Mouse (Mus musculus): ENCODE measurements at regions not wholly inside any gene's neighbourhood (a gene's known extent, or its start where the extent isn't known, plus 50 kb on each side); places are given as distances from the start of the nearest gene placed in this dataset.

GRCm38 (mm10) chr10:98500315-98500714 is 413.9 kb upstream of the Atp2b1 start:
- Histone ChIP-seq H3K4me1 (ENCODE audit: insufficient read depth, low read depth, low read length) (no peaks in the 10 kb centered on the region; the same call in 1 of the 2 replicates), H3K9me3 (replicated peaks) (no peaks in the 10 kb centered on the region), H3K4me3 (ENCODE audit: low read depth, low read length) (no peak overlapping the region), H3K36me3 (replicated peaks) (no peaks in the 10 kb centered on the region), H3K27me3 (ENCODE audit: insufficient read depth, low read length) (no peaks in the 10 kb centered on the region)
- no peak for ATAC-seq (ENCODE audit: extremely low read depth, insufficient number of reproducible peaks, low FRiP score, poor library complexity, severe bottlenecking)
- no peak for DNase-seq (ENCODE audit: low spot score)
- no peak for TF ChIP-seq GATA2 (IDR thresholded peaks at IDR 0.05; ENCODE audit: borderline replicate concordance, low read depth, low read length)

DNA sequence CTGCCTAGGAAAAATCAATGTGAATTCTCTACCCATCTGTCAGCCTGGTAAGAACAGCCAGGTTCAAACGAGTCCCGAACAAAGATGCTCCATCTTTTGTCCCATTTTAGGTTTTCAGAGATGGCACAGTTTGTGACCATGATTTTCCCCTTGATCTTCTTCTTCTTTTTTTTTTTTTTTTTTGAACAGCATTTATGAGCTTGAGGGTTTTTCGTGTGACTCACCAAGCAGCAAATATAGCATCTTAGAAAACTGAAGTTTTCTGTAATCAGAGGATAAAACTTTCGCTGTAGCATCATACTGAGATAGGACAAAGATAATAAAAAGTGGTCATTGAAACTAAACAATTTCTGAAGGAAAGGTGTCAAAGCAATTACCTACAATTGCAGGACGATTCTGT is 412.6 kb upstream of the Atp2b1 start:
- Histone ChIP-seq H3K4me1 (ENCODE audit: insufficient read depth, low read depth, low read length) (no peaks in the 10 kb centered on the region; the same call in 1 of the 2 replicates), H3K36me3 (replicated peaks) (no peaks in the 10 kb centered on the region), H3K4me3 (ENCODE audit: low read depth, low read length) (no peak overlapping the region), H3K27me3 (ENCODE audit: insufficient read depth, low read length) (0 out of 2 replicates have a peak, but pooled peaks cover 2% of the 10 kb centered on the region), H3K9me3 (replicated peaks) (no peaks in the 10 kb centered on the region)
- no peak for ATAC-seq (ENCODE audit: extremely low read depth, insufficient number of reproducible peaks, low FRiP score, poor library complexity, severe bottlenecking)
- TF ChIP-seq TAL1 (conservative IDR thresholded peaks at IDR 0.05; ENCODE audit: low read depth, low read length) (no peak), GATA1 (IDR thresholded peaks at IDR 0.05; ENCODE audit: borderline replicate concordance, low read length) (no peak), POLR2AphosphoS5 (IDR thresholded peaks at IDR 0.05; ENCODE audit: insufficient replicate concordance, low read depth, low read length) (no peak), CTCF (IDR thresholded peaks at IDR 0.05; ENCODE audit: low read depth, low read length) (no peak), GATA2 (IDR thresholded peaks at IDR 0.05; ENCODE audit: borderline replicate concordance, low read depth, low read length) (no peak)
- DNase-seq (ENCODE audit: low spot score), result no peak

DNA sequence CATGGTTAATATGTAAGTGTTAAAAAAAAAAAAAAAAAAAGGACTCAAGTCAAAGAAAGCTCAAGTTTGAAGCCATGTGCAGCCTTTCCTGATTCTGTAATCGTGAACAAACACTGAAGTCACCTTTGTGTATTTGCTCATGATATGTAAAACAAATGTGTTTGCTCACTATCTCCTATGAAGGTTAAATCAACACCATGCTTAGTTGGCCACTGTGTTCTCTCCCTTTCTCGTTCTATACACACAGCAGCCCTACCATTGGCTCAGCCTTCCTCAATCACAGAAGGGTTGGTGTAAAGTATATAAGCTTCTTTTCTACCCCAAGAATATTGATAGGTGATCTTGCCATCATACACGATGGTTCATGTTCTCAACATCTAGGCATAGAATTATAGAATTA is 409.7 kb upstream of the Atp2b1 start:
- no peak for TF ChIP-seq TAL1 (conservative IDR thresholded peaks at IDR 0.05; ENCODE audit: low read depth, low read length)
- no peak for TF ChIP-seq GATA2 (IDR thresholded peaks at IDR 0.05; ENCODE audit: borderline replicate concordance, low read depth, low read length)
- no peak for TF ChIP-seq POLR2AphosphoS5 (IDR thresholded peaks at IDR 0.05; ENCODE audit: insufficient replicate concordance, low read depth, low read length)
- no peak for TF ChIP-seq GATA1 (IDR thresholded peaks at IDR 0.05; ENCODE audit: borderline replicate concordance, low read length)
- no peak for TF ChIP-seq CTCF (IDR thresholded peaks at IDR 0.05; ENCODE audit: low read depth, low read length)
- ATAC-seq (ENCODE audit: extremely low read depth, insufficient number of reproducible peaks, low FRiP score, poor library complexity, severe bottlenecking) (no peak), DNase-seq (ENCODE audit: low spot score) (no peak)
- H3K36me3 ChIP-seq (replicated peaks), result no peaks in the 10 kb centered on the region
- no peaks in the 10 kb centered on the region; the same call in 1 of the 2 replicates for H3K4me1 ChIP-seq (ENCODE audit: insufficient read depth, low read depth, low read length)
- H3K27me3 ChIP-seq (ENCODE audit: insufficient read depth, low read length), result 0 out of 2 replicates have a peak, but pooled peaks cover 2% of the 10 kb centered on the region
- H3K4me3 ChIP-seq (ENCODE audit: low read depth, low read length), result no peak overlapping the region
- no peaks in the 10 kb centered on the region for H3K9me3 ChIP-seq (replicated peaks)

- TF ChIP-seq GATA1 (IDR thresholded peaks at IDR 0.05; ENCODE audit: borderline replicate concordance, low read length), result no peak
- Histone ChIP-seq H3K27me3 (ENCODE audit: insufficient read depth, low read length) (0 out of 2 replicates have a peak, but pooled peaks cover 2% of the 10 kb centered on the region), H3K36me3 (replicated peaks) (no peaks in the 10 kb centered on the region), H3K4me3 (ENCODE audit: low read depth, low read length) (no peak overlapping the region), H3K4me1 (ENCODE audit: insufficient read depth, low read depth, low read length) (no peaks in the 10 kb centered on the region), H3K9me3 (replicated peaks) (no peaks in the 10 kb centered on the region)
- DNase-seq (ENCODE audit: low spot score), result no peak
- no peak for ATAC-seq (ENCODE audit: extremely low read depth, insufficient number of reproducible peaks, low FRiP score, poor library complexity, severe bottlenecking)
Measured at GRCm38 (mm10) chr10:98508515-98509143, 405.6 kb upstream of the Atp2b1 start.

DNA sequence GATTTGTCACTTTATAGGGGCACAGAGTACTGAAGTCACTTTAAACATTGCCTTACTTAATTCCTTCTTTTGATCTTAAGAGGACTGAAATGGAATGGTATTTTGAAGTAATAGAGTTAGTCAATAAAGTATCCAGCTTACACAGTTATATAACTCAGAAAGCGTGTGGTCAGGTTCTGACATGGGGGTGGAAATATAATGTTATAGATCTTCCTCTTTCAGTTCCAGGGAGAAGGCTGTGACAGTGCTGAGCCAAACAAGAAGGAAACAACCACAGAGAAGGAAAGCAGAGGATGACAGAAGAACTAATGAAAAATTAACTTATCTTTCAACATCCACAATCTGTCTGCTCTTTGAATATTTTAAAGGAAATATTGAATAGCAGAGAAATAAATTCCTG is 399.4 kb upstream of the Atp2b1 start:
- Histone ChIP-seq H3K27me3 (ENCODE audit: insufficient read depth, low read length) (0 out of 2 replicates have a peak, but pooled peaks cover 2% of the 10 kb centered on the region), H3K9me3 (replicated peaks) (no peaks in the 10 kb centered on the region), H3K36me3 (replicated peaks) (no peaks in the 10 kb centered on the region), H3K4me3 (ENCODE audit: low read depth, low read length) (no peak overlapping the region), H3K4me1 (ENCODE audit: insufficient read depth, low read depth, low read length) (no peaks in the 10 kb centered on the region)
- ATAC-seq (ENCODE audit: extremely low read depth, insufficient number of reproducible peaks, low FRiP score, poor library complexity, severe bottlenecking) (no peak), DNase-seq (ENCODE audit: low spot score) (no peak)
- TF ChIP-seq POLR2AphosphoS5 (IDR thresholded peaks at IDR 0.05; ENCODE audit: insufficient replicate concordance, low read depth, low read length) (no peak), CTCF (IDR thresholded peaks at IDR 0.05; ENCODE audit: low read depth, low read length) (no peak), TAL1 (conservative IDR thresholded peaks at IDR 0.05; ENCODE audit: low read depth, low read length) (no peak), GATA2 (IDR thresholded peaks at IDR 0.05; ENCODE audit: borderline replicate concordance, low read depth, low read length) (no peak), GATA1 (IDR thresholded peaks at IDR 0.05; ENCODE audit: borderline replicate concordance, low read length) (no peak)

GRCm38 (mm10) chr10:98517609-98518008 is 396.6 kb upstream of the Atp2b1 start:
- no peak for ATAC-seq (ENCODE audit: extremely low read depth, insufficient number of reproducible peaks, low FRiP score, poor library complexity, severe bottlenecking)
- no peaks in the 10 kb centered on the region for H3K4me1 ChIP-seq (ENCODE audit: insufficient read depth, low read depth, low read length)

GRCm38 (mm10) chr10:98529565-98529964 is 384.6 kb upstream of the Atp2b1 start:
- ATAC-seq (ENCODE audit: extremely low read depth, insufficient number of reproducible peaks, low FRiP score, poor library complexity, severe bottlenecking) (no peak), DNase-seq (ENCODE audit: low spot score) (no peak)
- Histone ChIP-seq H3K4me3 (ENCODE audit: low read depth, low read length) (no peak overlapping the region), H3K4me1 (ENCODE audit: insufficient read depth, low read depth, low read length) (no peaks in the 10 kb centered on the region), H3K9me3 (replicated peaks) (no peaks in the 10 kb centered on the region), H3K27me3 (ENCODE audit: insufficient read depth, low read length) (no peaks in the 10 kb centered on the region; the same call in 1 of the 2 replicates), H3K36me3 (replicated peaks) (no peaks in the 10 kb centered on the region)
- TF ChIP-seq GATA2 (IDR thresholded peaks at IDR 0.05; ENCODE audit: borderline replicate concordance, low read depth, low read length), result no peak
- TF ChIP-seq GATA1 (IDR thresholded peaks at IDR 0.05; ENCODE audit: borderline replicate concordance, low read length), result no peak
- TF ChIP-seq TAL1 (conservative IDR thresholded peaks at IDR 0.05; ENCODE audit: low read depth, low read length), result no peak
- TF ChIP-seq CTCF (IDR thresholded peaks at IDR 0.05; ENCODE audit: low read depth, low read length), result no peak
- no peak for TF ChIP-seq POLR2AphosphoS5 (IDR thresholded peaks at IDR 0.05; ENCODE audit: insufficient replicate concordance, low read depth, low read length)

More at GRCm38 (mm10) chr10:98517609-98518008, 396.6 kb upstream of the Atp2b1 start:
- Histone ChIP-seq H3K9me3 (replicated peaks) (no peaks in the 10 kb centered on the region), H3K4me3 (ENCODE audit: low read depth, low read length) (no peak overlapping the region), H3K36me3 (replicated peaks) (no peaks in the 10 kb centered on the region), H3K27me3 (ENCODE audit: insufficient read depth, low read length) (0 out of 2 replicates have a peak, but pooled peaks cover 2% of the 10 kb centered on the region)
- TF ChIP-seq GATA2 (IDR thresholded peaks at IDR 0.05; ENCODE audit: borderline replicate concordance, low read depth, low read length), result no peak
- no peak for TF ChIP-seq GATA1 (IDR thresholded peaks at IDR 0.05; ENCODE audit: borderline replicate concordance, low read length)
- TF ChIP-seq POLR2AphosphoS5 (IDR thresholded peaks at IDR 0.05; ENCODE audit: insufficient replicate concordance, low read depth, low read length), result no peak
- TF ChIP-seq CTCF (IDR thresholded peaks at IDR 0.05; ENCODE audit: low read depth, low read length), result no peak
- no peak for DNase-seq (ENCODE audit: low spot score)
